Mouse (Mus musculus): ENCODE data around the gene Usp47.

- TF ChIP-seq TAL1 (conservative IDR thresholded peaks at IDR 0.05; ENCODE audit: low read depth, low read length) (no peak), CTCF (IDR thresholded peaks at IDR 0.05; ENCODE audit: low read depth, low read length) (no peak), GATA1 (IDR thresholded peaks at IDR 0.05; ENCODE audit: borderline replicate concordance, low read length) (no peak)
These were observed 98.7 kb downstream of the Usp47 start for GRCm38 (mm10) chr7:112121866-112122500.

Measured in G1E (cell line).